Mouse (Mus musculus) midbrain, postnatal 0 days (tissue): ENCODE results near the gene Entpd3. TPM values are rescaled to one million over a fixed set of nuclear protein-coding genes. Genes with fewer than 3 reads are reported as not detected.

ENCODE experiments used
- ATAC-seq: fragments of 200-750 bp; cut with Nextera tagmentation; 2 replicates; pipeline ENCODE4 v1.8.0; 2017; ENCODE audit warnings: moderate number of reproducible peaks, mild to moderate bottlenecking, moderate TSS enrichment, moderate library complexity; ENCODE audit not compliant: low FRiP score
- DNase-seq: peaks from one replicate; pipeline ENCODE4 v3.0.0-alpha.2; 2015; ENCODE audit warnings: low spot score
- H3K27ac ChIP-seq: fragments of 300-500 bp; sonication (generic); 2 replicates; pipeline ENCODE4 v1.5.1; 2014; ENCODE audit warnings: low read depth, mild to moderate bottlenecking, low read length, mixed read lengths
- H3K27me3 ChIP-seq: fragments of 300-500 bp; sonication (generic); 2 replicates; pipeline ENCODE4 v1.6.1; 2014; ENCODE audit warnings: low read length, control low read depth, mixed read lengths; ENCODE audit not compliant: insufficient read depth
- H3K36me3 ChIP-seq: fragments of 300-500 bp; sonication (generic); 2 replicates; pipeline ENCODE4 v1.6.1; 2014; ENCODE audit warnings: low read length, control low read depth, mixed read lengths; ENCODE audit not compliant: insufficient read depth
- H3K4me1 ChIP-seq: fragments of 300-500 bp; sonication (generic); 2 replicates; pipeline ENCODE4 v1.6.1; 2014; ENCODE audit warnings: mild to moderate bottlenecking, control low read depth, antibody characterized with exemption, low read length, mixed read lengths; ENCODE audit not compliant: insufficient read depth
- H3K4me2 ChIP-seq: fragments of 300-500 bp; sonication (generic); 2 replicates; pipeline ENCODE4 v1.6.1; 2014; ENCODE audit warnings: low read depth, mild to moderate bottlenecking, low read length, mixed read lengths; ENCODE audit not compliant: poor library complexity, severe bottlenecking
- H3K4me3 ChIP-seq: fragments of 300-500 bp; sonication (generic); 2 replicates; pipeline ENCODE4 v1.5.1; 2014; ENCODE audit warnings: low read depth, mild to moderate bottlenecking, low read length, moderate library complexity
- H3K9ac ChIP-seq: fragments of 300-500 bp; sonication (generic); replicated peaks from 2 replicates; pipeline ENCODE4 v1.6.1; 2014; ENCODE audit warnings: mild to moderate bottlenecking, low read length, moderate library complexity, mixed read lengths; ENCODE audit not compliant: poor library complexity, severe bottlenecking
- H3K9me3 ChIP-seq: fragments of 300-500 bp; sonication (generic); 2 replicates; pipeline ENCODE4 v1.6.1; 2016; ENCODE audit warnings: low read length, control low read depth
- CTCF ChIP-seq: IDR thresholded peaks from 2 replicates; pipeline ENCODE4 v1.5.1; 2016; ENCODE audit warnings: antibody characterized with exemption, mild to moderate bottlenecking
- WGBS: fragments of 180-500 bp; shearing (Covaris S2); extraction: QIAGEN DNeasy Blood & Tissue Kit; methylation state at CpG from one replicate; pipeline ENCODE4 v1.1.7; 2014; 5-methylcytosine and 5-hydroxymethylcytosine counted together
- polyA plus RNA-seq: library from polyadenylated mRNA; unstranded; fragments of >200 nt; fragmentation: Nextera tagmentation; extraction: Ambion mirVana; gene quantifications from 2 replicates; pipeline ENCODE4 v1.2.1, GENCODE M21; 2015
- total RNA-seq: library from RNA; depleted of rRNA; stranded (reverse); fragments of >200 nt; gene quantifications from 2 replicates; pipeline ENCODE4 v1.2.3, GENCODE M21; 2014

The Entpd3 gene
- total and polyA plus RNA-seq, 2 experiments from 2014 or later = 4.7 to 9.0 TPM

- WGBS = 25% methylated on average over 6 of the region's 6 CpGs
- H3K4me2 ChIP-seq = no peak overlapping the region
- H3K36me3 ChIP-seq = no peaks in the 10 kb centered on the region
- no peak overlapping the region for H3K9ac ChIP-seq
- no peak overlapping the region for H3K27ac ChIP-seq
- ATAC-seq (no peak), DNase-seq (no peak)
- TF ChIP-seq CTCF = no peak
- no peaks in the 10 kb centered on the region for H3K9me3 ChIP-seq
- 0 out of 2 replicates have a peak, but pooled peaks cover 4% of the 10 kb centered on the region for H3K27me3 ChIP-seq
- H3K4me1 ChIP-seq = peaks cover 3% of the 10 kb centered on the region; the same call in 1 of the 2 replicates
- H3K4me3 ChIP-seq = no peak overlapping the region
Measured at GRCm38 (mm10) chr9:120542241-120542640, 2.6 kb downstream of the Entpd3 start.

- 95% methylated on average over 2 of the region's 2 CpGs for WGBS
- no peak for TF ChIP-seq CTCF
Measured at GRCm38 (mm10) chr9:120545994-120546393, 6.4 kb downstream of the Entpd3 start.

GRCm38 (mm10) chr9:120546482-120546881 is 6.9 kb downstream of the Entpd3 start:
- no peak for DNase-seq
- H3K27me3 ChIP-seq = no peaks in the 10 kb centered on the region
- no peak overlapping the region for H3K4me3 ChIP-seq
- no peaks in the 10 kb centered on the region for H3K9me3 ChIP-seq
- no peak for ATAC-seq
- no peaks in the 10 kb centered on the region for H3K36me3 ChIP-seq
- TF ChIP-seq CTCF = no peak
- H3K4me1 ChIP-seq = no peaks in the 10 kb centered on the region
- no peak overlapping the region for H3K27ac ChIP-seq
- WGBS = 95% methylated on average over 9 of the region's 9 CpGs
- H3K4me2 ChIP-seq = no peak overlapping the region
- H3K9ac ChIP-seq = no peak overlapping the region

More at GRCm38 (mm10) chr9:120545994-120546393, 6.4 kb downstream of the Entpd3 start:
- DNase-seq = no peak
- Histone ChIP-seq H3K27ac (no peak overlapping the region), H3K4me2 (no peak overlapping the region), H3K4me1 (no peaks in the 10 kb centered on the region), H3K36me3 (no peaks in the 10 kb centered on the region), H3K9me3 (no peaks in the 10 kb centered on the region), H3K4me3 (no peak overlapping the region), H3K27me3 (no peaks in the 10 kb centered on the region), H3K9ac (no peak overlapping the region)
- no peak for ATAC-seq

- WGBS = 41% methylated on average over 16 of the region's 16 CpGs
- no peaks in the 10 kb centered on the region for H3K4me1 ChIP-seq
- no peak for TF ChIP-seq CTCF
- no peaks in the 10 kb centered on the region for H3K9me3 ChIP-seq
- no peak for DNase-seq
- H3K36me3 ChIP-seq = no peaks in the 10 kb centered on the region
- no peak overlapping the region for H3K27ac ChIP-seq
- no peak for ATAC-seq
- H3K27me3 ChIP-seq = no peaks in the 10 kb centered on the region
- H3K9ac ChIP-seq = no peak overlapping the region
- no peak overlapping the region for H3K4me2 ChIP-seq
- H3K4me3 ChIP-seq = no peak overlapping the region
Measured at GRCm38 (mm10) chr9:120547026-120547668, 7.5 kb downstream of the Entpd3 start.

- DNase-seq = no peak
- no peak overlapping the region for H3K27ac ChIP-seq
- no peak for TF ChIP-seq CTCF
- no peaks in the 10 kb centered on the region for H3K4me1 ChIP-seq
- no peak overlapping the region for H3K9ac ChIP-seq
- H3K4me2 ChIP-seq = no peak overlapping the region
- 95% methylated on average over 9 of the region's 9 CpGs for WGBS
- no peaks in the 10 kb centered on the region for H3K36me3 ChIP-seq
- H3K4me3 ChIP-seq = no peak overlapping the region
- H3K9me3 ChIP-seq = no peaks in the 10 kb centered on the region
- H3K27me3 ChIP-seq = peaks cover 4% of the 10 kb centered on the region; the same call in 1 of the 2 replicates
- ATAC-seq = no peak
Measured at GRCm38 (mm10) chr9:120550778-120551177, 11.2 kb downstream of the Entpd3 start.

- peaks cover 3% of the 10 kb centered on the region; the same call in 1 of the 2 replicates for H3K36me3 ChIP-seq
- no peak overlapping the region for H3K27ac ChIP-seq
- H3K4me3 ChIP-seq = no peak overlapping the region
- TF ChIP-seq CTCF = no peak
- no peaks in the 10 kb centered on the region for H3K9me3 ChIP-seq
- H3K4me2 ChIP-seq = no peak overlapping the region
- no peaks in the 10 kb centered on the region for H3K4me1 ChIP-seq
- H3K9ac ChIP-seq = no peak overlapping the region
- H3K27me3 ChIP-seq = peaks cover 2% of the 10 kb centered on the region; the same call in 1 of the 2 replicates
- ATAC-seq (no peak), DNase-seq (no peak)
- WGBS = 89% methylated on average over 3 of the region's 3 CpGs
Measured at GRCm38 (mm10) chr9:120563590-120563989, 24.0 kb downstream of the Entpd3 start.
